Mouse (Mus musculus) naive thymus-derived CD4-positive, alpha-beta T cell, adult 2 months (primary cell): Measurements from ENCODE around the gene Ggps1.
"Not testable (repeated sequence)": the region's sequence is repeated elsewhere in the genome, so short reads cannot be mapped to it uniquely, and the experiment has no call there.

Source experiments
- DNase-seq: peaks from one replicate; pipeline ENCODE4 v3.0.0-alpha.2; 2011; ENCODE audit warnings: low read depth

Gene Ggps1

GRCm38 (mm10) chr13:14038911-14039291 is 24.4 kb downstream of the Ggps1 start:
- DNase-seq: no peak

- DNase-seq: no peak
Observed at GRCm38 (mm10) chr13:14035875-14036630, 27.2 kb downstream of the Ggps1 start.

- not testable (repeated sequence) for DNase-seq
Observed at GRCm38 (mm10) chr13:14035352-14035751, 27.9 kb downstream of the Ggps1 start.

GRCm38 (mm10) chr13:14034073-14034348 is 29.3 kb downstream of the Ggps1 start:
- DNase-seq: no peak

- no peak for DNase-seq
Observed at GRCm38 (mm10) chr13:14033309-14034072, 29.8 kb downstream of the Ggps1 start.

GRCm38 (mm10) chr13:14026154-14026820 is 37.0 kb downstream of the Ggps1 start:
- no peak for DNase-seq

GRCm38 (mm10) chr13:14025554-14025953 is 37.7 kb downstream of the Ggps1 start:
- no peak for DNase-seq

- not testable (repeated sequence) for DNase-seq
Observed at GRCm38 (mm10) chr13:14021417-14021816, 41.9 kb downstream of the Ggps1 start.

- DNase-seq: no peak
Observed at GRCm38 (mm10) chr13:14018852-14019251, 44.4 kb downstream of the Ggps1 start.

- no peak for DNase-seq
Observed at GRCm38 (mm10) chr13:14018283-14018682, 45.0 kb downstream of the Ggps1 start.

GRCm38 (mm10) chr13:14015609-14016008 is 47.7 kb downstream of the Ggps1 start:
- DNase-seq: no peak

GRCm38 (mm10) chr13:14014540-14014939 is 48.7 kb downstream of the Ggps1 start:
- DNase-seq: no peak

GRCm38 (mm10) chr13:14014001-14014400 is 49.3 kb downstream of the Ggps1 start:
- no peak for DNase-seq

- peak; percentile 20 for DNase-seq
Observed at GRCm38 (mm10) chr13:14011454-14011995, 51.8 kb downstream of the Ggps1 start.

GRCm38 (mm10) chr13:14006056-14006455 is 57.2 kb downstream of the Ggps1 start:
- DNase-seq: no peak

- no peak for DNase-seq
Observed at GRCm38 (mm10) chr13:14004999-14005398, 58.3 kb downstream of the Ggps1 start.

- no peak for DNase-seq
Observed at GRCm38 (mm10) chr13:14004086-14004485, 59.2 kb downstream of the Ggps1 start.

GRCm38 (mm10) chr13:14002706-14003105 is 60.6 kb downstream of the Ggps1 start:
- no peak for DNase-seq
